Mouse (Mus musculus): ENCODE results near the gene Akt2. TPM values are rescaled to one million over a fixed set of nuclear protein-coding genes. Genes with fewer than 3 reads are reported as not detected.

The Akt2 gene
- polyA plus RNA-seq, 1 experiment from 2014 or later, result 96.7 TPM

- H3K4me1 ChIP-seq (ENCODE audit: control insufficient read depth, insufficient read depth, low read length), result 0 out of 2 replicates have a peak, but pooled peaks cover under 1% of the 10 kb centered on the region
- no peak overlapping the region for H3K4me3 ChIP-seq (ENCODE audit: low read length)
- H3K27me3 ChIP-seq (ENCODE audit: control insufficient read depth, insufficient read depth, low read length), result no peaks in the 10 kb centered on the region
- ATAC-seq (ENCODE audit: low FRiP score, low TSS enrichment), result no peak
- 75% methylated on average over 2 of the region's 2 CpGs for WGBS
- H3K9ac ChIP-seq (ENCODE audit: low read depth, low read length), result no peak overlapping the region
- H3K36me3 ChIP-seq (ENCODE audit: control insufficient read depth, insufficient read depth, low read length), result no peaks in the 10 kb centered on the region
- no peak overlapping the region for H3K27ac ChIP-seq (ENCODE audit: low read depth, low read length)
- no peak overlapping the region for H3K4me2 ChIP-seq (replicated peaks; ENCODE audit: low read depth, low read length)
- no peaks in the 10 kb centered on the region for H3K9me3 ChIP-seq (ENCODE audit: control insufficient read depth, low read length)
Observed at GRCm38 (mm10) chr7:27683218-27683617, 91.9 kb downstream of the Akt2 start.

DNA sequence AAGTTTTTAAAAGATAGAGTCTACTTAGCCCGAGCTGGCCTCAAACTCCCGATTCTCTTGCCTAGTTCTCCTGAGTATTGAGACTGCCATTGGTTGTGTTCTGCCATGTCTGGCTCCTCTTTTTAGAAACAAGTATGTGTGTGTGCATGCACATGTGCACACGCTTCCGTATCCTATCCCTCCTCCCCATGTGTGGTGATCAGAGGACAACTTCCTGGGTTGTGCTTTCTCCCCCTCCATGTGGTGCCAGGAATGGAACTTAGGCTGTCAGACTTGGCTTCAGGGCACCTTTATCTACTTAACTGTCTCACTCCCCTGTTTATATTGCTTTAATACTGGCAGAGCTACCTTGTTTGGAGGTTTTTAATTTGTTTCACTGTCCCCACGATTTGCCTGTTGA, 93.9 kb downstream of the Akt2 start:
- Histone ChIP-seq H3K4me2 (replicated peaks; ENCODE audit: low read depth, low read length) (0 out of 2 replicates have a peak overlapping the region, but pooled peaks have one; percentile 8), H3K9ac (ENCODE audit: low read depth, low read length) (no peak overlapping the region; the same call in 1 of the 2 replicates), H3K4me1 (ENCODE audit: control insufficient read depth, insufficient read depth, low read length) (peaks cover 8% of the 10 kb centered on the region; the same call in 1 of the 2 replicates), H3K4me3 (ENCODE audit: low read length) (no peak overlapping the region), H3K27me3 (ENCODE audit: control insufficient read depth, insufficient read depth, low read length) (no peaks in the 10 kb centered on the region), H3K27ac (ENCODE audit: low read depth, low read length) (no peak overlapping the region), H3K36me3 (ENCODE audit: control insufficient read depth, insufficient read depth, low read length) (no peaks in the 10 kb centered on the region), H3K9me3 (ENCODE audit: control insufficient read depth, low read length) (no peaks in the 10 kb centered on the region)
- WGBS, result 32% methylated on average over 5 of the region's 5 CpGs
- no peak for ATAC-seq (ENCODE audit: low FRiP score, low TSS enrichment)

GRCm38 (mm10) chr7:27685681-27686080, 94.3 kb downstream of the Akt2 start:
- Histone ChIP-seq H3K27ac (ENCODE audit: low read depth, low read length) (no peak overlapping the region), H3K9ac (ENCODE audit: low read depth, low read length) (no peak overlapping the region; the same call in 1 of the 2 replicates), H3K4me2 (replicated peaks; ENCODE audit: low read depth, low read length) (0 out of 2 replicates have a peak overlapping the region, but pooled peaks have one; percentile 8), H3K36me3 (ENCODE audit: control insufficient read depth, insufficient read depth, low read length) (no peaks in the 10 kb centered on the region), H3K4me1 (ENCODE audit: control insufficient read depth, insufficient read depth, low read length) (peaks cover 8% of the 10 kb centered on the region; the same call in 1 of the 2 replicates), H3K9me3 (ENCODE audit: control insufficient read depth, low read length) (no peaks in the 10 kb centered on the region), H3K4me3 (ENCODE audit: low read length) (no peak overlapping the region), H3K27me3 (ENCODE audit: control insufficient read depth, insufficient read depth, low read length) (no peaks in the 10 kb centered on the region)
- no peak for ATAC-seq (ENCODE audit: low FRiP score, low TSS enrichment)
- 1% methylated on average over 6 of the region's 6 CpGs for WGBS

- peaks cover 8% of the 10 kb centered on the region; the same call in 1 of the 2 replicates for H3K4me1 ChIP-seq (ENCODE audit: control insufficient read depth, insufficient read depth, low read length)
- no peaks in the 10 kb centered on the region for H3K9me3 ChIP-seq (ENCODE audit: control insufficient read depth, low read length)
- no peak overlapping the region for H3K27ac ChIP-seq (ENCODE audit: low read depth, low read length)
- H3K9ac ChIP-seq (ENCODE audit: low read depth, low read length), result no peak overlapping the region
- no peaks in the 10 kb centered on the region for H3K36me3 ChIP-seq (ENCODE audit: control insufficient read depth, insufficient read depth, low read length)
- H3K4me2 ChIP-seq (replicated peaks; ENCODE audit: low read depth, low read length), result no peak overlapping the region
- no peaks in the 10 kb centered on the region for H3K27me3 ChIP-seq (ENCODE audit: control insufficient read depth, insufficient read depth, low read length)
- no peak for ATAC-seq (ENCODE audit: low FRiP score, low TSS enrichment)
- 87% methylated on average over 1 of the region's 1 CpGs for WGBS
- no peak overlapping the region for H3K4me3 ChIP-seq (ENCODE audit: low read length)
Observed at GRCm38 (mm10) chr7:27687043-27687442, 95.7 kb downstream of the Akt2 start.

- Histone ChIP-seq H3K27ac (ENCODE audit: low read depth, low read length) (no peak overlapping the region), H3K4me1 (ENCODE audit: control insufficient read depth, insufficient read depth, low read length) (peaks cover 8% of the 10 kb centered on the region; the same call in 1 of the 2 replicates), H3K4me3 (ENCODE audit: low read length) (no peak overlapping the region), H3K36me3 (ENCODE audit: control insufficient read depth, insufficient read depth, low read length) (no peaks in the 10 kb centered on the region), H3K27me3 (ENCODE audit: control insufficient read depth, insufficient read depth, low read length) (no peaks in the 10 kb centered on the region), H3K4me2 (replicated peaks; ENCODE audit: low read depth, low read length) (no peak overlapping the region), H3K9ac (ENCODE audit: low read depth, low read length) (no peak overlapping the region), H3K9me3 (ENCODE audit: control insufficient read depth, low read length) (no peaks in the 10 kb centered on the region)
- no peak for ATAC-seq (ENCODE audit: low FRiP score, low TSS enrichment)
- 72% methylated on average over 3 of the region's 3 CpGs for WGBS
Observed at GRCm38 (mm10) chr7:27687836-27688235, 96.5 kb downstream of the Akt2 start.

GRCm38 (mm10) chr7:27688246-27688788, 97.0 kb downstream of the Akt2 start:
- Histone ChIP-seq H3K27ac (ENCODE audit: low read depth, low read length) (peak overlapping the region; percentile 20; the same call in 1 of the 2 replicates), H3K4me3 (ENCODE audit: low read length) (peak overlapping the region; percentile 52), H3K9me3 (ENCODE audit: control insufficient read depth, low read length) (no peaks in the 10 kb centered on the region), H3K36me3 (ENCODE audit: control insufficient read depth, insufficient read depth, low read length) (no peaks in the 10 kb centered on the region), H3K9ac (ENCODE audit: low read depth, low read length) (peak overlapping the region; percentile 70), H3K27me3 (ENCODE audit: control insufficient read depth, insufficient read depth, low read length) (no peaks in the 10 kb centered on the region), H3K4me1 (ENCODE audit: control insufficient read depth, insufficient read depth, low read length) (peaks cover 8% of the 10 kb centered on the region; the same call in 1 of the 2 replicates), H3K4me2 (replicated peaks; ENCODE audit: low read depth, low read length) (peak overlapping the region; percentile 78)
- no peak for ATAC-seq (ENCODE audit: low FRiP score, low TSS enrichment)
- WGBS, result 39% methylated on average over 14 of the region's 14 CpGs

GRCm38 (mm10) chr7:27688815-27689612, 97.7 kb downstream of the Akt2 start, which contains the start of gene Zfp607b:
Gene Zfp607b, plus strand, starts transcription at chr7:27689340.
- Histone ChIP-seq H3K9ac (ENCODE audit: low read depth, low read length) (peak within 1 kb of the TSS; percentile 70), H3K4me2 (replicated peaks; ENCODE audit: low read depth, low read length) (peak within 1 kb of the TSS; percentile 78), H3K36me3 (ENCODE audit: control insufficient read depth, insufficient read depth, low read length) (no peaks in the 10 kb centered on the region), H3K4me3 (ENCODE audit: low read length) (peak within 1 kb of the TSS; percentile 52), H3K9me3 (ENCODE audit: control insufficient read depth, low read length) (no peaks in the 10 kb centered on the region), H3K4me1 (ENCODE audit: control insufficient read depth, insufficient read depth, low read length) (peaks cover 8% of the 10 kb centered on the region; the same call in 1 of the 2 replicates), H3K27ac (ENCODE audit: low read depth, low read length) (peak within 1 kb of the TSS; percentile 20; the same call in 1 of the 2 replicates), H3K27me3 (ENCODE audit: control insufficient read depth, insufficient read depth, low read length) (no peaks in the 10 kb centered on the region)
- peak; percentile 99 for ATAC-seq (ENCODE audit: low FRiP score, low TSS enrichment)
- 1% methylated on average over 19 of the region's 19 CpGs for WGBS
